Mouse (Mus musculus) adrenal gland, postnatal 14 days (tissue): Measurements from ENCODE around the gene Ssx9. TPM values are rescaled to one million over a fixed set of nuclear protein-coding genes. Genes with fewer than 3 reads are reported as not detected.
"Not testable (repeated sequence)": the region's sequence is repeated elsewhere in the genome, so short reads cannot be mapped to it uniquely, and the experiment has no call there.

Experiments used
- DNase-seq: peaks from one replicate; pipeline ENCODE4 v3.0.0; 2021; ENCODE audit warnings: mixed read lengths
- long read RNA-seq, 2 experiments: library from polyadenylated mRNA; stranded (forward); transcript quantifications; one replicate each; pipeline ENCODE4 v2.0.0; 2021
- total RNA-seq: library from RNA; stranded (reverse); gene quantifications from 2 replicates; pipeline ENCODE4 v1.2.3, GENCODE M21; 2021

Ssx9 gene
- not detected in 2 replicates for total RNA-seq
- long read RNA-seq, experiment 1 = 0 reads
- long read RNA-seq, experiment 2 = 0 reads

GRCm38 (mm10) chrX:8748132-8748531 is at the start of gene Ssx9:
Gene Ssx9, plus strand, starts transcription at chrX:8748432.
- DNase-seq = not testable (repeated sequence)

GRCm38 (mm10) chrX:8732907-8733306 is 15.3 kb upstream of the Ssx9 start:
- DNase-seq = peak; percentile 45

GRCm38 (mm10) chrX:8803391-8803790 is 55.2 kb downstream of the Ssx9 start, which contains the start of gene Ssxb5:
Gene Ssxb5, plus strand, starts transcription at chrX:8803691.
- DNase-seq = not testable (repeated sequence)

Other genes starting within 250 kb of the Ssx9 start
- gene Gm14459, start 223.5 kb upstream of the Ssx9 start, total RNA-seq = not detected in 2 replicates
- gene Ssxb6, start 200.2 kb upstream of the Ssx9 start, total RNA-seq = not detected in 2 replicates
- gene Ssxb3, start 156.6 kb upstream of the Ssx9 start, total RNA-seq = not detected in 2 replicates
- gene Ssxb8, start 57.6 kb upstream of the Ssx9 start, total RNA-seq = not detected in 2 replicates
- not detected in 2 replicates for gene Ssxb5, start 55.3 kb downstream of the Ssx9 start, total RNA-seq
- not detected in 2 replicates for gene Gm6592, start 95.6 kb downstream of the Ssx9 start, total RNA-seq
- gene Gm5751, start 125.8 kb downstream of the Ssx9 start, total RNA-seq = not detected in 2 replicates
- gene B630019K06Rik, start 143.9 kb downstream of the Ssx9 start, total RNA-seq = 7.9 and 8.0 TPM in 2 replicates
- not detected in 2 replicates for gene Fthl17b, start 214.5 kb downstream of the Ssx9 start, total RNA-seq
- not detected in 2 replicates for gene Fthl17c, start 228.1 kb downstream of the Ssx9 start, total RNA-seq
- gene Fthl17d, start 238.3 kb downstream of the Ssx9 start, total RNA-seq = not detected in 2 replicates